Mouse (Mus musculus): ENCODE data around the gene Dnase1. TPM values are rescaled to one million over a fixed set of nuclear protein-coding genes. Genes with fewer than 3 reads are reported as not detected.
"Not testable (repeated sequence)": the region's sequence is repeated elsewhere in the genome, so short reads cannot be mapped to it uniquely, and the experiment has no call there.

The Dnase1 gene
- total and polyA plus RNA-seq, 3 experiments, result not detected

- H3K36me3 ChIP-seq (ENCODE audit: control insufficient read depth, insufficient read depth, low read length), result no peaks in the 10 kb centered on the region
- no peaks in the 10 kb centered on the region for H3K79me2 ChIP-seq (replicated peaks; ENCODE audit: control insufficient read depth, insufficient read depth, low read length)
- H3K4me1 ChIP-seq (ENCODE audit: control insufficient read depth, insufficient read depth, low read length), result no peaks in the 10 kb centered on the region
- TF ChIP-seq POLR2A (IDR thresholded peaks at IDR 0.05; ENCODE audit: insufficient read depth, low read depth, low read length), result no peak
- no peak for TF ChIP-seq EP300 (IDR thresholded peaks at IDR 0.05; ENCODE audit: insufficient read depth, low read depth, low read length)
- TF ChIP-seq CTCF (IDR thresholded peaks at IDR 0.05), result no peak
- H3K27me3 ChIP-seq (ENCODE audit: control insufficient read depth, insufficient read depth, low read length), result no peaks in the 10 kb centered on the region
- no peak overlapping the region for H3K27ac ChIP-seq
- H3K9ac ChIP-seq (ENCODE audit: low read depth, low read length), result no peak overlapping the region
- WGBS, result 75% methylated on average over 4 of the region's 4 CpGs
- intact Hi-C loops (cut with DNase I), result no loop called here
- DNase-seq, result no peak
- no peak overlapping the region for H3K4me3 ChIP-seq
Observed at GRCm38 (mm10) chr16:4064945-4065344, 28.2 kb downstream of the Dnase1 start.

DNA sequence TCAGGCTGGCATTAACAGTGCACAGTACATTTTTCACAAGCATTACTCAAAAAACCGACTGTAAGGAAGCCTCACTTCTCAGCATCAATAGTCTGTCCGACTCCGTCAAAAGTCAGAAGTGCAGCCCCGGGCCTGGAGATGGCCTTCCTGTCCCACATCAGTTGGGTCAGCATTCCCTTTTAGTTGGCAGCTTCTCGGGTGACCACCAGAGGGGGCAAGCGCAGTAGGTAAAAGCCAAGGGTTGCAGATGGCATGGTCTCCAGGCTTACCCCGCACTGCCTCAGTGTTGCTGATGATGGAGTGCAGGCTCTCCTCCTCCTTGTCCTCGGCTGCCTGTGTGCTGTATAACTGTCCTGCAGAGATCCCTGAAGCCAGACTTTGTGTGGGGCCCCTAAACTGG is 31.8 kb downstream of the Dnase1 start:
- H3K4me1 ChIP-seq (ENCODE audit: control insufficient read depth, insufficient read depth, low read length), result no peaks in the 10 kb centered on the region
- peak; percentile 45 to 70 for DNase-seq
- no peaks in the 10 kb centered on the region for H3K79me2 ChIP-seq (replicated peaks; ENCODE audit: control insufficient read depth, insufficient read depth, low read length)
- H3K9ac ChIP-seq (ENCODE audit: low read depth, low read length), result no peak overlapping the region
- no peak overlapping the region for H3K4me3 ChIP-seq
- WGBS, result 41% methylated on average over 8 of the region's 8 CpGs
- intact Hi-C loops (cut with DNase I), result loop anchor here (1.0 kb wide), 1 partner anchor 221 kb away; no protein-coding TSS in a partner anchor
- no peaks in the 10 kb centered on the region for H3K27me3 ChIP-seq (ENCODE audit: control insufficient read depth, insufficient read depth, low read length)
- H3K27ac ChIP-seq, result no peak overlapping the region
- H3K36me3 ChIP-seq (ENCODE audit: control insufficient read depth, insufficient read depth, low read length), result no peaks in the 10 kb centered on the region
- peak; percentile 84 for TF ChIP-seq CTCF (IDR thresholded peaks at IDR 0.05)
- TF ChIP-seq POLR2A (IDR thresholded peaks at IDR 0.05; ENCODE audit: insufficient read depth, low read depth, low read length), result no peak
- no peak for TF ChIP-seq EP300 (IDR thresholded peaks at IDR 0.05; ENCODE audit: insufficient read depth, low read depth, low read length)

GRCm38 (mm10) chr16:4074297-4074696 is 37.6 kb downstream of the Dnase1 start:
- intact Hi-C loops (cut with DNase I), result no loop called here
- no peak overlapping the region for H3K27ac ChIP-seq
- H3K9ac ChIP-seq (ENCODE audit: low read depth, low read length), result no peak overlapping the region
- H3K36me3 ChIP-seq (ENCODE audit: control insufficient read depth, insufficient read depth, low read length), result no peaks in the 10 kb centered on the region
- DNase-seq, result no peak
- TF ChIP-seq EP300 (IDR thresholded peaks at IDR 0.05; ENCODE audit: insufficient read depth, low read depth, low read length), result no peak
- peak; percentile 15; the same call in 1 of the 2 replicates for TF ChIP-seq CTCF (IDR thresholded peaks at IDR 0.05)
- no peak for TF ChIP-seq POLR2A (IDR thresholded peaks at IDR 0.05; ENCODE audit: insufficient read depth, low read depth, low read length)
- H3K79me2 ChIP-seq (replicated peaks; ENCODE audit: control insufficient read depth, insufficient read depth, low read length), result no peaks in the 10 kb centered on the region
- WGBS, result 59% methylated on average over 6 of the region's 6 CpGs
- H3K4me3 ChIP-seq, result no peak overlapping the region
- no peaks in the 10 kb centered on the region for H3K4me1 ChIP-seq (ENCODE audit: control insufficient read depth, insufficient read depth, low read length)
- no peaks in the 10 kb centered on the region for H3K27me3 ChIP-seq (ENCODE audit: control insufficient read depth, insufficient read depth, low read length)

DNA sequence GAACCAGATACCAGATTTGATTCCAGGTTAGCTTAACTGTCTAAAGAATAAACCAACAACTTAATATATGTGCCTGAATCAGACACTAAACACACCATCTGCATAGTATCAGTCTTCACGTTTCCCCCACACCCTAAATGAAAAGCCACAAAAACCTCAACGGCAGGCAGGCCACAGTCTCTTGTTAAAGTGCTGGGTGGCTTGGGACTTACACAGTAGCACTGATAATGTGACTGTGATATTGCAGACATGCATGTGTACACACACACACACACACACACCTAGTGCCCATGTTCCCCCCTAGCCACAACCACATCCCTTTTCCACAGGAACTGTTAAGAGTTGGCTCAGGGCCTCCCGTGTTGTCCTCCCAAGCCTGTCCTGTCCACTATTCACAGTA is 38.1 kb downstream of the Dnase1 start:
- Histone ChIP-seq H3K4me1 (ENCODE audit: control insufficient read depth, insufficient read depth, low read length) (no peaks in the 10 kb centered on the region), H3K36me3 (ENCODE audit: control insufficient read depth, insufficient read depth, low read length) (no peaks in the 10 kb centered on the region), H3K27me3 (ENCODE audit: control insufficient read depth, insufficient read depth, low read length) (no peaks in the 10 kb centered on the region), H3K27ac (no peak overlapping the region), H3K79me2 (replicated peaks; ENCODE audit: control insufficient read depth, insufficient read depth, low read length) (no peaks in the 10 kb centered on the region), H3K9ac (ENCODE audit: low read depth, low read length) (no peak overlapping the region), H3K4me3 (no peak overlapping the region)
- intact Hi-C loops (cut with DNase I), result loop anchor here (5.0 kb wide), 2 partner anchors 137 to 192 kb away; partner anchors contain the start of gene Crebbp
- WGBS, result 46% methylated on average over 3 of the region's 3 CpGs
- DNase-seq, result no peak
- TF ChIP-seq POLR2A (IDR thresholded peaks at IDR 0.05; ENCODE audit: insufficient read depth, low read depth, low read length), result no peak
- no peak for TF ChIP-seq EP300 (IDR thresholded peaks at IDR 0.05; ENCODE audit: insufficient read depth, low read depth, low read length)
- no peak for TF ChIP-seq CTCF (IDR thresholded peaks at IDR 0.05)

DNA sequence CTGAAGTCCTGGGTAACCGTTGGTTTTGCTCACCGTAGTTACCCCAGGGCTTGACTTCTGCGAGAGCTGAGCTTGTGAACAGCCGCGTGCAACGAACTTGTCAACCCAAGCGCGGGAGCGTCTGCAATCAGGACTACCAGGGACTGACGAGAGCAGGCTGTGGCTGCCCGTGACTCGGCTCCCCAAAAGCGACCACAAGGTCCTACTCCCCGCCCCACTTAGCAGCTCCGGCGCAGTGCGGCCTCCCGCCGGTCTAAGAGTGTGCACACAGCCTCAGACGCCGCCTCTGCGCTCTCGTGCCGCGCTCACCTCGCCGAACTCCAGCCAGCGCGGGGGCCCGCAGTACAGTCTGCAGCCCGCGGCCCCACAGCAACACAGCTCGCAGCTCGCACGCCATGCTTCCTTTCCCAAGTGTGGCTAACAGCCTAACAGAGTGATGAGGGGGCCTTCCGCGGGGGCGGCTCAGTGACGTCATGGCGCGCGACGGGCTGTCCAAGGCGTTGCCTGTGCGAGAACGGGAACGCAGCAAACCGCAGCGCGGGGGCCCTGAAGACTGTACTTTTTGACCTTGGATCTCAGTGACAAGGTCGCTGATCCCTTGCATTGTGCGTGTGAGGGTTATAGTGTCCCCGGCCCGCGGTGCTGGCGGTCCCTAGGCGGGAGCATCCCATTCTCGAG is 40.8 kb downstream of the Dnase1 start, which contains the start of gene Trap1:
TSS of gene Trap1 (minus strand) at position 444 of the 678 bp plus-strand sequence.
- H3K27me3 ChIP-seq (ENCODE audit: control insufficient read depth, insufficient read depth, low read length), result no peaks in the 10 kb centered on the region

GRCm38 (mm10) chr16:4078302-4078701 is 41.6 kb downstream of the Dnase1 start:
- intact Hi-C loops (cut with DNase I), result loop anchor here (5.0 kb wide), 2 partner anchors 134 to 189 kb away; partner anchors contain the start of gene Crebbp
- H3K4me1 ChIP-seq (ENCODE audit: control insufficient read depth, insufficient read depth, low read length); H3K79me2 ChIP-seq (replicated peaks; ENCODE audit: control insufficient read depth, insufficient read depth, low read length); H3K27ac ChIP-seq; H3K9ac ChIP-seq (ENCODE audit: low read depth, low read length); H3K27me3 ChIP-seq (ENCODE audit: control insufficient read depth, insufficient read depth, low read length); DNase-seq; H3K36me3 ChIP-seq (ENCODE audit: control insufficient read depth, insufficient read depth, low read length); H3K4me3 ChIP-seq: not testable (repeated sequence)
- WGBS, result 73% methylated on average over 10 of the region's 10 CpGs

More for the DNA sequence above, 40.8 kb downstream of the Dnase1 start, which contains the start of gene Trap1:
- peak within 1 kb of the TSS; percentile 95 for H3K27ac ChIP-seq
- peak; percentile 94 to 98 for DNase-seq
- no peaks in the 10 kb centered on the region for H3K79me2 ChIP-seq (replicated peaks; ENCODE audit: control insufficient read depth, insufficient read depth, low read length)
- H3K4me3 ChIP-seq, result peak within 1 kb of the TSS; percentile 100
- under 1% methylated on average over 58 of the region's 58 CpGs for WGBS
- intact Hi-C loops (cut with DNase I), result loop anchor here (5.0 kb wide), 2 partner anchors 135 to 190 kb away; partner anchors contain the start of gene Crebbp
- H3K4me1 ChIP-seq (ENCODE audit: control insufficient read depth, insufficient read depth, low read length), result no peaks in the 10 kb centered on the region
- peak within 1 kb of the TSS; percentile 92 for H3K9ac ChIP-seq (ENCODE audit: low read depth, low read length)
- TF ChIP-seq POLR2A (IDR thresholded peaks at IDR 0.05; ENCODE audit: insufficient read depth, low read depth, low read length) (peak; percentile 77), CTCF (IDR thresholded peaks at IDR 0.05) (no peak), EP300 (IDR thresholded peaks at IDR 0.05; ENCODE audit: insufficient read depth, low read depth, low read length) (peak; percentile 73; the same call in 1 of the 2 replicates)
- H3K36me3 ChIP-seq (ENCODE audit: control insufficient read depth, insufficient read depth, low read length), result no peaks in the 10 kb centered on the region

Data from heart, adult 2 months (tissue).